Mouse (Mus musculus): ENCODE results near the gene B020011L13Rik. TPM values are rescaled to one million over a fixed set of nuclear protein-coding genes. Genes with fewer than 3 reads are reported as not detected.
"Not testable (repeated sequence)": the region's sequence is repeated elsewhere in the genome, so short reads cannot be mapped to it uniquely, and the experiment has no call there.

The B020011L13Rik gene
- 0.23 TPM in 1 of 2 replicates, not detected in the other for total RNA-seq (2017)

DNA sequence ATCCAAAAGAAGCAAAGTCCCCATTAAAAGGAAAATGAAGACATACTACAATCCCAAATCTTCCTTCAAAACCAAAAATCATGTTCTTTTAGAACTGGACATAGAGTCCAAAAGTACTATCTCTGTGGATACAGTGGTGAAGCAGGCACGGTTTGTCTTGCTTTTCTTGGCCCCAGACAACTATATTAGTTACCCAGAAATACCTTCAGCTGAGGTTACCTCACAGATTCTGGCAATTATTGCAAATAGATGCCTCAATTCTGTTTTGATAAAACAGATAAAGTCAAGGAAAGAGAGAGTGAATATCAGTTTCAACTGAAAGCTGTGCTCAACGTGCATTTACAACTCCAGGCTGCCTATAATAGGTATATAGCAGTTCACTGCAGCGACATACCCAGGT is at the start of gene B020011L13Rik:
TSS of gene B020011L13Rik (plus strand) at position 301 of the 400 bp plus-strand sequence.
- ATAC-seq (ENCODE audit: extremely low read depth, insufficient number of reproducible peaks, low FRiP score, poor library complexity, severe bottlenecking) = not testable (repeated sequence)

DNA sequence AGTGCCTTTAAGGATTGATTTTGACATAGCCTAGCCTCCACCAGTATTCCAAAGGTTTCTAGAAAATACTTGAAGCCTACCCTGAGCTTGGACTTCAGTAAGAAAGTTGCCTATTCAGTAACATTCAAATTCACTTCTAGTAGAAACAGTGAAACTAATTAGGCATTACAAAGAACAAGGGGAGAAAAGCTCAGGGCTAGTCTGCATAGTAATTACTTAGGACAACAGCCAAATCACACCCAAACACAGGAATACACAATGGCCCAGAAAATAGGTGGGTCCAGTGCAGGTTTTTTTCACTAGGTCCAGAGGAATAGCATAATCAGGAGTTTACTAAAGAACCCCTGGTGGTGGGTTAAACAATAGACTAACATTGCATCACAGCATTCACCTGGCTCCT is 35.3 kb downstream of the B020011L13Rik start:
- not testable (repeated sequence) for ATAC-seq (ENCODE audit: extremely low read depth, insufficient number of reproducible peaks, low FRiP score, poor library complexity, severe bottlenecking)

DNA sequence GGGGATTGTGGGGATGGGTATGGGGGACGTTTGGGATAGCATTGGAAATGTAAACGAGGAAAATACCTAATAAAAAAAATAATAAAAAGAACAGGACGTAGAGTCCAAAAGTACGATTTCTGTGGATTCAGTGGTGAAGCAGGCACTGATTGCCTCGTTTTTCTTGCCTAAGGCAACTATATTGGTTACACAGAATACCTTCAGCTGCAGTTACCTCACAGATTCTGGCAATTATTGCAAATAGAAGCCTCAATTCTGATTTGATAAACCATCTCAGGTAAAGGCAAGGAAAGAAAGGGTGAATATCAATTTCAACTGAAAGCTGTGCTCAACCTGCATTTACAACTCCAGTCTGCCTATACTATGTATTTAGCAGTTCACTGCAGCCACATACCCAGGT is 48.8 kb downstream of the B020011L13Rik start, which contains the start of gene Gm28360:
TSS of gene Gm28360 (plus strand) at position 301 of the 400 bp plus-strand sequence.
- ATAC-seq (ENCODE audit: extremely low read depth, insufficient number of reproducible peaks, low FRiP score, poor library complexity, severe bottlenecking) = not testable (repeated sequence)

DNA sequence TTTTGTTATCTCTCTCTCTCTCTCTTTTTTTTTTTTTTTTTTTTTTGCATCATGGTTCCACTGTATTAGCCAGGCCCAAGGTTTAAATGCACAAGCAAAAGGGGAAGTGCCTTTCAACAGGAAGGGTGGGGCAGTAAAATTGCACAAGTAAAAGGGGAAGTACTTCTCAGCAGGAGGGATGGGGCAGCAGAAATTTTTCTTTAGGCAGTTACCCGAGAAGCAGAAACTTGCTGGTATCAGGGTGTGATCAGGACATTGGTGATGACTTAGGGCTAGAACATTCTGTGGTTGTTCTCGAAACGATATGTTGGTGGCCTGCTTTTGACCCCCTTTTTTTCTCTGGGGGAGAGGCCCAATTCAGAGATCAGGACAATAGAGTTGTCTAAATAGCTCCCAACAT is 70.8 kb downstream of the B020011L13Rik start:
- not testable (repeated sequence) for ATAC-seq (ENCODE audit: extremely low read depth, insufficient number of reproducible peaks, low FRiP score, poor library complexity, severe bottlenecking)

Other genes starting within 250 kb of the B020011L13Rik start
- not detected in 2 replicates for gene Gm28363, start 84.0 kb upstream of the B020011L13Rik start, total RNA-seq (2017)
- gene Gm28360, start 48.9 kb downstream of the B020011L13Rik start, total RNA-seq (2017) = not detected in 2 replicates
- not detected in 2 replicates for gene Gm28168, start 146.9 kb downstream of the B020011L13Rik start, total RNA-seq (2017)
- gene Gm7145, start 184.8 kb downstream of the B020011L13Rik start, total RNA-seq (2017) = not detected in 2 replicates